Mouse (Mus musculus): ENCODE results near the gene Sfr1. TPM values are rescaled to one million over a fixed set of nuclear protein-coding genes. Genes with fewer than 3 reads are reported as not detected.

Gene Sfr1
- total RNA-seq, 2 experiments from 2014 or later: 116 to 127 TPM

DNA sequence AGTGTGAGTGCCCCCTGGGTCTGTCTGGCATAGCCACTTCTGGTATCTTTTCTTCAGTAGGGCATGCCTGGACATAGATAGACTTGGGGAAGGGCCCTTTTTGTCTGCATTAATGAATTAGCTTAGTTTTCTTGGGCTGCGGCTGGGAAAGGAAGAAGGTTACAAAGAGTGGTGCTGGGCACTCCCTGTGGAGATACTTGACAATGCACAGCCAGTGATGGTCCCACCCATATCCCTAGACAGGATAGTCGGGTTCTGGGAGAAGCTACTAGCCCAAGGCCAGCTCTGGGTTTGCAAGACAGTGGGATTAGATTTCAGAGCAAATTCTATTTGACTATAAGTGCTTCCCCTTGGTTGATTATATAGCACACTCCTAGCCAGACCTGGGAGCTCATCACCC, 17.5 kb downstream of the Sfr1 start:
- no peak for DNase-seq (ENCODE audit: low spot score in 2 of 2)

DNA sequence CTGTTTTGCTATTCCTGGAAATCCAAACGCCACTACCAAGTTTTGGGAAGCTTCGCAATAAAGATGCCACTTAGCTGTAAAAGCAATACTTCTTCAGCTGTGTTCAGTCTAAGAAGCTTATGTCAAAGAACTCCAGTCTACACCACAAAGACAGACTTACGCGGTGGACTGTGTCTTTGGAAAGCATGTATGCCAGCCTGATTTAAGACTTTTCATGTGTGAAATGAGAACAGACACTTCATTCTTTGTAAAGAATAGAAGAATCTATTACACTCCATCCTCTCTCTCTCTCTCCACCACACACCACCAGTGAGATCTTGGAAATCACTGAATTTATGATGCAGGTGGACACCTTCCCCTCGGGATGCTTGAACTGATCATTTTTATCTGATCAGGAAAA, 18.9 kb downstream of the Sfr1 start:
- no peak for DNase-seq (ENCODE audit: low spot score in 2 of 2)

DNA sequence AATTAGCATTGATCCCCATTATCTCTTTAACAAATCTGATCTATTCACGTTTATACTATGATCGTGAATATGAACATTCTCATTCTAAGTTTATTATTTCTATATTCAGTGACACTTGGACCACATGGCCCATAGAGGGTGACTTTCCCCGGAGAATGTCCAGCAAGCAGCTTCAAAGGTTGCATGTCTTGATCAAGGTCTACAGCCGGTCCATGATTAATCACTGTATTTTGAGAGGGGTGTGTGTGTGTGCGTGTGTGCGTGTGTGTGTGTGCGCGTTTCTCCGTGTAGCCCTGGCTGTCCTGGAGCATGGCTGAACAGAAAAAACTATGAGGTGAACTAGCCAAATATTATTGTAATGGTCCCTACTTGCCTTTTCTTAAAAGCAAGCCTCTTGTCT, 21.0 kb downstream of the Sfr1 start:
- no peak for DNase-seq (ENCODE audit: low spot score in 2 of 2)

DNA sequence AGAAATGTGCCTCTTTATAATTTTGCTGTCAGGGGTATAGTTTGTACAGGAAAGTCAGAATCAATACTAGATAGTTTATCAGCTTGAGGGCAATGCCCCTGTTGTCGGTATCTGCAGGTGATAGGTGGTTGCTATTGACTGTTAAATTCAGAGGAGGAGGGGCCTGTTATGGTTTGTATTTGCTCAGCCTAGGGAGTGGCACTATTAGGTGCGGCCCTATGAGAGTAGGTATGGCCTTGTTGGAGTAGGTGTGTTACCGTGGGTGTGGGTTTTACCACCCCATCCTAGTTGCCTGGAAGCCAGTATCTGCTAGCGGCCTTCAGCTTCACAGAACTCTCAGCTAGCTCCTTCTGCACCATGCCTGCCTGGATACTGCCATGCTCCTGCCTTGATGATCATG, 22.4 kb downstream of the Sfr1 start:
- DNase-seq (ENCODE audit: low spot score in 2 of 2): no peak

DNA sequence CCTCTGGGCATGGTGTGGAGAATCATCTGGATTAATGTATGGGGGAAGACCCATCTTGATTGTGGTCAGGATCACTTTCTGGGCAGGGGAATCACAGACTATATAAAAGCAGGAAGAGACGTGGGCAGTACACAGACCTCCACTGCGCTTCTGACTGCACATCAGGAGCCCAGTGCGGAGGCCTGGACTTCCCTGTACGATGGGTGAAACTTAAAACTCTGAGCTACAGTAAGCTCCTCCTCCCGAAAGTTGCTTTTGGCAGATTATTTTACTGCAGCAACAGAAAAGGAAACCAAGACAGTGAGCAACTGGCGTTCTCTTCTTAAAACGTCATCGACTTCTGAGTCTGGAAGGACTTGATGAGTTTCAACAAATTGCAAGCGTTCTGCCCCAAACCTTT, 23.4 kb downstream of the Sfr1 start:
- no peak for DNase-seq (ENCODE audit: low spot score in 2 of 2)

DNA sequence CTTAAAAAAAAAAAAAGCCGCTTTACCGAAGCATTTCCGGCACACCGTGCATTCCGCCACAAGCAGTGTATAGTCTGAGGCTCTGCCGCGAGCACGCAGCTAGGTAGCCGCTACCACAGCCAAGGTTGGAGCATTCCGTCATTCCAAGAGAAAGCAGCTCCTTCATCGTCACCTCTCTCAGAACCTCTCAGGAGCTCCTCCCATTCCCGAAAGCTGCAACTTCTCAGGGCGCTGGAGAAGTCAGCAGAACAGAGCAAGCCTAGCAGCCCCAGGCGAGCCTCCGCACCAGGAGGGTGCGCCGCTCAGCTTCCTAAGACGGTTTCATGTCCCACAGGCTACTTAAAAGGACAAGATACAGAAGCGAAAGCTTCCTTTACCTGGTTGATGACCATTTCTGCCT, 24.1 kb downstream of the Sfr1 start:
- DNase-seq (ENCODE audit: low spot score in 2 of 2): no peak

DNA sequence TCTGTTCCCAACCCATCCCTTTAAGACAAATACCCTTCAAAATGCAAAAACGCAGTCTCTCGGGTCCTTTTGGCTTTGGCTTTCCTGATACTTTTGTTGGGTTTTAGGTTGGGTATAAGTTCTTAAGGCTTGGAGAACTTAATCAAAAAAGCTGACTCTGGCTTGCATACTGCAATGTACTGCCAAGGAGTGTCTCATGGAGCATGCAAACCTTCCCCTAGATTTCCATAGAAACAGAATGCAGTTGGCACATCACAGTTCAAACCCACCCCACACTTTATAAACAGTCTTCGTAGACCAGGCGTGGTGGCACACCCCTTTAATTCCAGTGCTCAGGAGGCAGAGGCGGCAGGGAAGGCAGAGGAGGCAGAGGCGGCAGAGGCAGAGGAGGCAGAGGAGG, 46.4 kb downstream of the Sfr1 start:
- no peak for DNase-seq (ENCODE audit: low spot score in 2 of 2)

DNA sequence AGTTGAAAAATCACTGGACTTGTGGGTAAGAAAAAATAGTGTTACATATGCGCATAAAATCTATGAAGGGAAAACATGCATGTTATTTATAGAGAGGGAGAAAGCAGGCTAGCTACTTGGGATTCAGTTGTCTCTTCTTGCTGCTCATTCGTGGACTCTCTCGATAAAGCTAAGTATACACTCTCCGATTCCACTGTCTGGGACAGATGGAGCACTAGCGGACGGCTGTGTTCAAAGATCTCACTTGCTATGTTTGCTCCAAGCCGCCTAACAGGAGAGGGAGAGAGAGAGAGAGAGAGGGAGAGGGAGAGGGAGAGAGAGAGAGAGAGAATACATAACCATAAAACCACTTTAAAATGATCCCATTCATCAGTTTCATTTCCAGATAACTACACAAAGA, 48.7 kb downstream of the Sfr1 start:
- no peak for DNase-seq (ENCODE audit: low spot score in 2 of 2)

DNA sequence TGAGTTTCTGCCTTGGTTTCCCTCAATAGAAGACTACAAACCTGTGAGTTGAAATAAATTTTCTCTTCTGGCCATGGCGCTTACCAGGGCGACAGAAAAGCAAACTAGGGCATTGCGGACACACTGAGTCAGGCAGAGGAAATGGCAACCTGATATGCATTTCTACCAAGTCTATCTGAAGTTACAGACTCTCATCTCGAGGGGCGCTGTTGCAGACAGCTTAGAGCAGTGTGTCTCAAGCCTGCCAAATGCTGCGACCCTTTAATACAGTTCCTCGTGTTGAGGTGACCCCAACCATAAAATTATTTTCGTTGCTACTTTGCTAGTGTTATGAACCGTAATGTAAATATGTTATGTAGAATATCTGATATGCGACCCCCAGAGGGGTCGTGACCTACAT, 49.5 kb downstream of the Sfr1 start:
- no peak for DNase-seq (ENCODE audit: low spot score in 2 of 2)

DNA sequence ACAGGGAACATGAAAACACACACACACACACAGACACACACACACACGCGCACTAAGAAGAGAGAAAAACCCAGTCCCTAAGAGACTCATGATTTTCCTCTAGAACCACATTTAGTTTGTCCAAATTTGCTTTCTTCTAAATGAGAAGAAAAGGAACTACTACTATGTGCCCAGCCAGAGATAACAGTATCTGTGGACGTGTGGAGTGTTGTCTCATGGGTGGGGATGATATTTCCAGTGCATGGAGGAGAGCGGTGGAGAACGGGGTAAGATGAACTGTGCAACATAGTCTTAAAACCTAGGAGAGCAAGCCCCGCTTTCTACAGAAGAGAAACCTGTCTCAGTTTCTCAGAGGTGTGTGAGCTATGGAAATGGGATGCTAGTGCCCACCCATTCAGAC, 52.4 kb downstream of the Sfr1 start:
- no peak for DNase-seq (ENCODE audit: low spot score in 2 of 2)

Small RNA genes lying within 50 kb of the gene (microRNA-seq; reads per million reads assigned to microRNA genes)
- not detected for gene Mir8090

Other genes with a start within 250 kb of the Sfr1 start
- 10 to 100 TPM; 19.9 to 23.7 TPM for gene Stn1, start 194.2 kb upstream of the Sfr1 start, total RNA-seq (2021)
- gene Slk, start 152.0 kb upstream of the Sfr1 start, total RNA-seq (2021): 10 to 100 TPM; 47.5 to 58.6 TPM
- 1 to 10 TPM; 1.4 to 2.3 TPM for gene Col17a1, start 39.6 kb upstream of the Sfr1 start, total RNA-seq (2021)
- gene Gsto1, start 123.3 kb downstream of the Sfr1 start, total RNA-seq (2021): 10 to 100 TPM; 30.0 to 34.3 TPM
- gene Gsto2, start 133.9 kb downstream of the Sfr1 start, total RNA-seq (2021): 1 to 10 TPM; 1.3 to 1.9 TPM
- gene Cfap43, start 187.6 kb downstream of the Sfr1 start, total RNA-seq (2021): under 1 TPM in 1 of 2 experiments, not detected in 1; 0.32 TPM
- gene Itprip, start 187.6 kb downstream of the Sfr1 start, total RNA-seq (2021): 1 to 10 TPM; 2.9 to 4.3 TPM
- gene Cfap58, start 206.0 kb downstream of the Sfr1 start, total RNA-seq (2021): not detected